Mouse (Mus musculus) hindbrain, embryonic 14.5 days (tissue): ENCODE data around the gene Clca4b. TPM values are rescaled to one million over a fixed set of nuclear protein-coding genes. Genes with fewer than 3 reads are reported as not detected.
"Not testable (repeated sequence)": the region's sequence is repeated elsewhere in the genome, so short reads cannot be mapped to it uniquely, and the experiment has no call there.

Experiments
- ATAC-seq: fragments of 200-750 bp; cut with Nextera tagmentation; 2 replicates; pipeline ENCODE4 v1.8.0; 2017; ENCODE audit warnings: moderate number of reproducible peaks, mild to moderate bottlenecking, moderate TSS enrichment, moderate library complexity; ENCODE audit not compliant: low FRiP score
- DNase-seq: peaks from one replicate; pipeline ENCODE4 v3.0.0-alpha.2; 2015; ENCODE audit warnings: low spot score
- H3K27ac ChIP-seq: fragments of 300-500 bp; sonication (generic); 2 replicates; pipeline ENCODE4 v1.5.1; 2014; ENCODE audit warnings: mild to moderate bottlenecking, moderate library complexity
- H3K27me3 ChIP-seq: fragments of 300-500 bp; sonication (generic); 2 replicates; pipeline ENCODE4 v1.6.1; 2014; ENCODE audit warnings: mild to moderate bottlenecking, low read length, mixed read lengths; ENCODE audit not compliant: control insufficient read depth, insufficient read depth
- H3K36me3 ChIP-seq: fragments of 300-500 bp; sonication (generic); replicated peaks from 2 replicates; pipeline ENCODE4 v1.6.1; 2014; ENCODE audit not compliant: control insufficient read depth, insufficient read depth
- H3K4me1 ChIP-seq: fragments of 300-500 bp; sonication (generic); replicated peaks from 2 replicates; pipeline ENCODE4 v1.6.1; 2014; ENCODE audit warnings: antibody characterized with exemption, low read length, mixed read lengths; ENCODE audit not compliant: control insufficient read depth, insufficient read depth
- H3K4me2 ChIP-seq: fragments of 300-500 bp; sonication (generic); replicated peaks from 2 replicates; pipeline ENCODE4 v1.6.1; 2014; ENCODE audit warnings: mild to moderate bottlenecking, moderate library complexity
- H3K4me3 ChIP-seq: fragments of 300-500 bp; sonication (generic); replicated peaks from 2 replicates; pipeline ENCODE4 v1.5.1; 2014; ENCODE audit warnings: mild to moderate bottlenecking, low read length
- H3K9ac ChIP-seq: fragments of 300-500 bp; sonication (generic); 2 replicates; pipeline ENCODE4 v1.6.1; 2014
- H3K9me3 ChIP-seq: fragments of 300-500 bp; sonication (generic); 2 replicates; pipeline ENCODE4 v1.6.1; 2016; ENCODE audit warnings: low read length; ENCODE audit not compliant: control insufficient read depth
- WGBS: fragments of 180-500 bp; shearing (Covaris S2); extraction: QIAGEN DNeasy Blood & Tissue Kit; methylation state at CpG from one replicate; pipeline ENCODE4 v1.1.7; 2014; 5-methylcytosine and 5-hydroxymethylcytosine counted together
- polyA plus RNA-seq: library from polyadenylated mRNA; unstranded; fragments of >200 nt; fragmentation: Nextera tagmentation; extraction: Ambion mirVana; gene quantifications from 2 replicates; pipeline ENCODE4 v1.2.1, GENCODE M21; 2014

Clca4b gene
- polyA plus RNA-seq = 0.10 TPM in 1 of 2 replicates, not detected in the other

DNA sequence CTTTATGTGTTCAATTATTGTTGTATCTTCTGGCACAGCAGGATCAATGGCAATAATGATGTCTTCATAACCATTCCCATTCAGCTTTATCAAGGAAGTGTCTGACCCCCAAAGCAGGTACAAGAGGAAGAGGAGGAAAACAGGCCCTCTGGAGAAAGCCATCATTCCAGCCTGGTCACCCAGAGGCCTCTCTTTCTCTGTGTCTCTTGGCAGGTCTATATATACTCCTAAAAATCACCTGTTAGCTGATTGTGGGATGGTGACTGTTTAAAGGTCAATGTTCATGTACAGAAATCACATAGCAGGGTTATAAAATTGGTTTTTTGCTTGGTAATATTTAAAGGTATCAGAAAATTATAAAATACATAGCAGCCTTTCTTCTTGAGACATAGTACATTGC lies at the start of gene Clca4b:
TSS of gene Clca4b (minus strand) at position 195 of the 400 bp plus-strand sequence.
- Histone ChIP-seq H3K27me3 (no peaks in the 10 kb centered on the region), H3K27ac (no peak within 1 kb of the TSS), H3K9ac (no peak within 1 kb of the TSS), H3K9me3 (no peaks in the 10 kb centered on the region), H3K4me2 (no peak within 1 kb of the TSS), H3K4me1 (no peaks in the 10 kb centered on the region), H3K36me3 (no peaks in the 10 kb centered on the region), H3K4me3 (no peak within 1 kb of the TSS)
- DNase-seq = no peak
- no peak for ATAC-seq

DNA sequence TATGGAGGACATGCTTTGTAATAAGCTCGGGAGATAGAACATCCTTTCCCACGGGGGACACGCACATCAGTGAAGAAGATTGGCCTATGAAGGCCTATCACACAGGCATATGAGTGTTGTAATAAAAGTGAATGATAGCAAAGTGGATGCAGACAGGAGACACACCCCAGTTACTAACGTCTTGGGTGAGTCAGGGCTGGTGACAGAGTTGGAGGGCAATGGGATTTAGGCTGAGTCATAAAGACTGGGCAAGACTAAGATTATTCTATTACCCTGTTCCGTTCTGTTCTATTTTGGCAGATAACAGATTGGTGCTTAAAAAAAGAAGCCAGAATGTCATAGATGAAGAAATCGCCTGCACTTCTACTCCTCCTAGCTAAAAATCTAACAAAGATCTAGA lies 48.2 kb upstream of the Clca4b start:
- no peak for DNase-seq
- no peaks in the 10 kb centered on the region for H3K36me3 ChIP-seq
- 90% methylated on average over 6 of the region's 6 CpGs for WGBS
- no peak for ATAC-seq
- H3K4me3 ChIP-seq = no peak overlapping the region
- no peak overlapping the region for H3K27ac ChIP-seq
- no peaks in the 10 kb centered on the region for H3K4me1 ChIP-seq
- no peak overlapping the region for H3K9ac ChIP-seq
- H3K9me3 ChIP-seq = no peaks in the 10 kb centered on the region
- no peak overlapping the region for H3K4me2 ChIP-seq
- H3K27me3 ChIP-seq = no peaks in the 10 kb centered on the region

DNA sequence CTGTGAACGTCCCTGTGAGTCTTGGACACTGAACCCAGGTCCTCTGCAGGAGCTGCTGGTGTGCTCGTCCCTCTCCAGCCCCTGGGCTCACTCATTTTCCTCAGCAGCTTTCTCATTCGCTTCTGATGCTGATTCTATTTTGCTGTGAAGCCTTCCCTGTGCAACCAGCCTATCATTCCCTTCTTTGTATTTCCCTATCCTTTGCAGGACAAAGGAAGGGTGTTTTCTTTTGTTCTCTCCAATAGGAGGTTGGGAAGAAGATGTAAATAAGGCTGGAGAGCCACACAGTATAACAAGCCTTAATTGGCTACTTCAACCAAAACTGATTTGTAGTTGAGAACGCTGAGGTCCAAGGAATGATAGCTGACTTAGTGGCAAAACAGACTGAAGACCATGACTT lies 45.3 kb upstream of the Clca4b start:
- DNase-seq = no peak
- no peaks in the 10 kb centered on the region for H3K27me3 ChIP-seq
- WGBS = 13% methylated on average over 4 of the region's 4 CpGs
- no peaks in the 10 kb centered on the region for H3K9me3 ChIP-seq
- no peaks in the 10 kb centered on the region for H3K36me3 ChIP-seq
- no peak overlapping the region for H3K9ac ChIP-seq
- H3K4me3 ChIP-seq = no peak overlapping the region
- no peak overlapping the region for H3K27ac ChIP-seq
- H3K4me2 ChIP-seq = no peak overlapping the region
- no peaks in the 10 kb centered on the region for H3K4me1 ChIP-seq
- ATAC-seq = no peak

GRCm38 (mm10) chr3:144976091-144976490 lies 43.8 kb upstream of the Clca4b start:
- Histone ChIP-seq H3K9me3 (no peaks in the 10 kb centered on the region), H3K36me3 (no peaks in the 10 kb centered on the region), H3K9ac (no peak overlapping the region), H3K4me3 (no peak overlapping the region), H3K27me3 (no peaks in the 10 kb centered on the region), H3K4me2 (no peak overlapping the region), H3K4me1 (no peaks in the 10 kb centered on the region), H3K27ac (no peak overlapping the region)
- WGBS = 62% methylated on average over 1 of the region's 1 CpGs
- DNase-seq (no peak), ATAC-seq (no peak)

DNA sequence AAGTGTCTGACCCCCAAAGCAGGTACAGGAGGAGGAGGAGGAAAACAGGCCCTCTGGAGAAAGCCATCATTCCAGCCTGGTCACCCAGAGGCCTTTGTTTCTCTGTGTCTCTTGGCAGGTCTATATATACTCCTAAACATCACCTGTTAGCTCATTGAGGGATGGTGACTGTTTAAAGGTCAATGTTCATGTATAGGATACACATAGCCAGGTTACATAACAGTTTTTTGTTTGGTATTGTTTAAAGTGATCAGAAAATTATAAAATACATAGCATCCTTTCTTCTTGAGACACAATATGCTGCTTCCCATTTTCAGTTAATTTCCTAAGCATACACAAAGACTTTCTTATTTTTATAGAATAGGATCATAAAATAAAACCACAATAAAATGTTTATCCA lies 42.6 kb upstream of the Clca4b start, which contains the start of gene Clca4a:
TSS of gene Clca4a (minus strand) at position 101 of the 400 bp plus-strand sequence.
- no peaks in the 10 kb centered on the region for H3K9me3 ChIP-seq
- H3K4me2 ChIP-seq = no peak within 1 kb of the TSS
- no peaks in the 10 kb centered on the region for H3K4me1 ChIP-seq
- H3K36me3 ChIP-seq = no peaks in the 10 kb centered on the region
- H3K27me3 ChIP-seq = no peaks in the 10 kb centered on the region
- H3K9ac ChIP-seq = no peak within 1 kb of the TSS
- no peak for DNase-seq
- no peak within 1 kb of the TSS for H3K4me3 ChIP-seq
- no peak for ATAC-seq
- H3K27ac ChIP-seq = no peak within 1 kb of the TSS

GRCm38 (mm10) chr3:144971553-144972270 lies 39.4 kb upstream of the Clca4b start:
- WGBS = 76% methylated on average over 9 of the region's 9 CpGs
- Histone ChIP-seq H3K4me1 (no peaks in the 10 kb centered on the region), H3K9ac (no peak overlapping the region), H3K4me3 (no peak overlapping the region), H3K9me3 (no peaks in the 10 kb centered on the region), H3K27ac (no peak overlapping the region), H3K27me3 (no peaks in the 10 kb centered on the region), H3K4me2 (no peak overlapping the region), H3K36me3 (no peaks in the 10 kb centered on the region)
- DNase-seq (no peak), ATAC-seq (no peak)

DNA sequence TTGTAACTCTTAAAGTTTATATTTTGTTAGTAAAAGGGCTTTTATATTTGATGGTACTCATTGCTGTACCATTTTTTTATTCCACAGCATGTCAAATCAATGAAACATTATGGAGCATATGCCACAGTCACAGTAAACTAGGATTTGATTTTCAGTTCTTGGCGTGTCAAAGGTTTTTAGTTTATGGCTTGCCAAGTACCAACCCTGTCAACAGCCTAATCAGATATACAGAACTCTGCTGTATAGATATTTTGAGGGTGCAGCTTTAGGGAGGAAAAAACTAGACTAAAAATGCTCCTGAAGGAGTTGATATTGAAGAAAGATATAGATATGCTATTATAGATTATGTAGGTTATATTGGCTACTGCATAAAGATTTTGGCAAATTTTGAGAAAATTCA lies 37.4 kb upstream of the Clca4b start:
- H3K27me3 ChIP-seq = no peaks in the 10 kb centered on the region
- no peaks in the 10 kb centered on the region for H3K36me3 ChIP-seq
- no peak overlapping the region for H3K4me3 ChIP-seq
- no peaks in the 10 kb centered on the region for H3K9me3 ChIP-seq
- DNase-seq (no peak), ATAC-seq (no peak)
- no peak overlapping the region for H3K9ac ChIP-seq
- H3K27ac ChIP-seq = no peak overlapping the region
- 87% methylated on average over 1 of the region's 1 CpGs for WGBS
- H3K4me1 ChIP-seq = no peaks in the 10 kb centered on the region
- H3K4me2 ChIP-seq = no peak overlapping the region

GRCm38 (mm10) chr3:144966074-144966473 lies 33.7 kb upstream of the Clca4b start:
- H3K4me2 ChIP-seq = no peak overlapping the region
- H3K9me3 ChIP-seq = no peaks in the 10 kb centered on the region
- no peak overlapping the region for H3K4me3 ChIP-seq
- WGBS = 77% methylated on average over 4 of the region's 4 CpGs
- DNase-seq = no peak
- H3K36me3 ChIP-seq = no peaks in the 10 kb centered on the region
- H3K9ac ChIP-seq = no peak overlapping the region
- H3K27me3 ChIP-seq = no peaks in the 10 kb centered on the region
- no peak for ATAC-seq
- H3K4me1 ChIP-seq = no peaks in the 10 kb centered on the region
- no peak overlapping the region for H3K27ac ChIP-seq

- DNase-seq = no peak
- WGBS = 67% methylated on average over 4 of the region's 4 CpGs
- H3K4me3 ChIP-seq = no peak overlapping the region
- no peak for ATAC-seq
- H3K4me2 ChIP-seq = no peak overlapping the region
- no peaks in the 10 kb centered on the region for H3K36me3 ChIP-seq
- no peaks in the 10 kb centered on the region for H3K4me1 ChIP-seq
- H3K9ac ChIP-seq = no peak overlapping the region
- no peaks in the 10 kb centered on the region for H3K9me3 ChIP-seq
- no peak overlapping the region for H3K27ac ChIP-seq
- H3K27me3 ChIP-seq = no peaks in the 10 kb centered on the region
These were observed 18.5 kb upstream of the Clca4b start for GRCm38 (mm10) chr3:144950829-144951228.

GRCm38 (mm10) chr3:144947376-144947775 lies 15.0 kb upstream of the Clca4b start:
- H3K27ac ChIP-seq, H3K36me3 ChIP-seq, H3K4me3 ChIP-seq, H3K4me1 ChIP-seq, ATAC-seq, H3K9me3 ChIP-seq, DNase-seq, H3K27me3 ChIP-seq, H3K9ac ChIP-seq, H3K4me2 ChIP-seq: not testable (repeated sequence)
- 16% methylated on average over 5 of the region's 5 CpGs for WGBS
